Mouse (Mus musculus) midbrain, embryonic 16.5 days (tissue): ENCODE data around the gene Mdm4. TPM values are rescaled to one million over a fixed set of nuclear protein-coding genes. Genes with fewer than 3 reads are reported as not detected.

ENCODE experiments used
- ATAC-seq: fragments of 200-750 bp; cut with Nextera tagmentation; 2 replicates; pipeline ENCODE4 v1.8.0; 2017; ENCODE audit warnings: moderate TSS enrichment
- H3K27ac ChIP-seq: fragments of 300-500 bp; sonication (generic); 2 replicates; pipeline ENCODE4 v1.5.1; 2014; ENCODE audit warnings: mild to moderate bottlenecking, low read length, mixed read lengths
- H3K27me3 ChIP-seq: fragments of 300-500 bp; sonication (generic); 2 replicates; pipeline ENCODE4 v1.6.1; 2014; ENCODE audit warnings: low read depth, low read length, mixed read lengths; ENCODE audit not compliant: control insufficient read depth, insufficient read depth
- H3K36me3 ChIP-seq: fragments of 300-500 bp; sonication (generic); 2 replicates; pipeline ENCODE4 v1.6.1; 2014; ENCODE audit warnings: mild to moderate bottlenecking, low read length, moderate library complexity, mixed read lengths; ENCODE audit not compliant: control insufficient read depth, insufficient read depth
- H3K4me1 ChIP-seq: fragments of 300-500 bp; sonication (generic); 2 replicates; pipeline ENCODE4 v1.6.1; 2014; ENCODE audit warnings: mild to moderate bottlenecking, low read length, mixed read lengths; ENCODE audit not compliant: control insufficient read depth, insufficient read depth
- H3K4me2 ChIP-seq: fragments of 300-500 bp; sonication (generic); 2 replicates; pipeline ENCODE4 v1.6.1; 2014; ENCODE audit warnings: mild to moderate bottlenecking, low read length, mixed read lengths
- H3K4me3 ChIP-seq: fragments of 300-500 bp; sonication (generic); 2 replicates; pipeline ENCODE4 v1.5.1; 2014; ENCODE audit warnings: low read depth, mild to moderate bottlenecking, low read length, moderate library complexity, mixed read lengths
- H3K9ac ChIP-seq: fragments of 300-500 bp; sonication (generic); 2 replicates; pipeline ENCODE4 v1.6.1; 2014; ENCODE audit warnings: low read depth, low read length, mixed read lengths
- H3K9me3 ChIP-seq: fragments of 300-500 bp; sonication (generic); replicated peaks from 2 replicates; pipeline ENCODE4 v1.6.1; 2014; ENCODE audit warnings: mild to moderate bottlenecking, low read length, mixed read lengths; ENCODE audit not compliant: control insufficient read depth, poor library complexity, severe bottlenecking
- WGBS: fragments of 180-500 bp; shearing (Covaris S2); extraction: QIAGEN DNeasy Blood & Tissue Kit; methylation state at CpG from one replicate; pipeline ENCODE4 v1.1.7; 2014; 5-methylcytosine and 5-hydroxymethylcytosine counted together
- polyA plus RNA-seq: library from polyadenylated mRNA; unstranded; fragments of >200 nt; fragmentation: Nextera tagmentation; extraction: Ambion mirVana; gene quantifications from 2 replicates; pipeline ENCODE4 v1.2.1, GENCODE M21; 2015

The Mdm4 gene
- polyA plus RNA-seq, 1 experiment from 2014 or later: 35.4 TPM

DNA sequence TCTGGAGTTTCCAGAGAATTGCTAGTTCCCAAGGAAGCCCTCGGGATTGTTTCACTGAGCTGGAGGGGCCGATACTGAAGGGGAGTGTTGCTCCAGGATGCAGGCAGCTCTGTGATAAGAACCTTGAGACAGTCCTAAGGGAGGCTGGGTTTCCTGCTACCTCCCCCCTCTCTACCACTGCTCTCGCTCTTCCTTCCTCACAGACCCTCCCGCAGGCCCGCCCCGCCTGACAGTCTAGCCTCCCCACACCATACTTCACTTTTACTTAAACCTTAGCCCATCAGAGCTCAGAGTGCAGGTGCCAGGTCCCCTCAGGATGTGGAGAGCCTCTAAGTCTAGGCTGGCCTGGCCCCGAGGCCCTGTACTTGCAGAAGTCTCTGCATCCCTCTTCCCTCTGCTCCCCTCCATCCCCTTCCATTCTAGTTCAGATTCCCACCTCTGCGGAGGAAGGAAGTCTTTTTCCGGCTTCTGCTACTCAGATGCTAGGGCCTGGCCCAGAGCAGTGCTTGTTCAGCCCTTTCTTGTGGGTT is 43.0 kb upstream of the Mdm4 start:
- H3K4me3 ChIP-seq: no peak overlapping the region
- no peak overlapping the region for H3K9ac ChIP-seq
- H3K36me3 ChIP-seq: peaks cover 9% of the 10 kb centered on the region
- no peak overlapping the region for H3K4me2 ChIP-seq
- no peaks in the 10 kb centered on the region for H3K9me3 ChIP-seq
- H3K27ac ChIP-seq: no peak overlapping the region
- no peak for ATAC-seq
- WGBS: 62% methylated on average over 9 of the region's 9 CpGs
- peaks cover 2% of the 10 kb centered on the region; the same call in 1 of the 2 replicates for H3K4me1 ChIP-seq
- no peaks in the 10 kb centered on the region for H3K27me3 ChIP-seq

DNA sequence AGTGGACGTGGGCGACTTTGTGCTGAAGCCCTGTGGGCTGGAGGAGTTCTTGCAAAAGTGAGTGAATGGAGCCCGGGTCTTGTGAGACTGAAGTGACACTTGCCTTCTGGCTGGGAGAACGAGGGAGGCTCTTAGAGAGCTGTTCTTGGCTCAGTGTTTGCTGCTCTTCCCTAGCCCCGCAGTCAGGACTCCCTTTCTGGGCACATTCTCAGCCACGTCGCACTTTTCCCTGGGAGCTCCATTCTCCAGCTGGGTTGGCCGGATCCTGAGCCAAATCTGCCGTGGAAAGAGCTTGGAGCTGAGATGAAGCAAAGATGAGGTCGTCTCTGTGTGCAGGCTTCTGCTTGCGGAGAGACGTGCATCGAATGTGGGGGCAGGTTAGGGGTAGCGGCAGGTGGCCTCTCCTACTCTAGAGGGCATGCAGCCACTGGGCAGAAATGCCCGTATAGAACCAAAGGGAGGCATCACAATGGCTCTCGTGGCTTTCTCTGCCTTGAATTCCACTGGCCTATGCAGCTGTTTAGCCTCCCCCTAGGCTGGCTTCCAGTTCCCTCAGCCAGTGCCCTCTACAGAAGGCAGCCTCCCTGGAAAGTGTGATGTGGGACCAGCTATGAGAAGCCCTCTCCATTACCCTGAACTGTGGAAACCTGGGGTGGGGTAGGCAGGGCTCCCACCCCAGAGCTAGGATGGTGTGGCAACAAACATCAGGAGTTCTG is 41.5 kb upstream of the Mdm4 start:
- Histone ChIP-seq H3K36me3 (peaks cover 12% of the 10 kb centered on the region), H3K27ac (peak overlapping the region; percentile 58), H3K4me1 (peaks cover 4% of the 10 kb centered on the region; the same call in 1 of the 2 replicates), H3K27me3 (no peaks in the 10 kb centered on the region), H3K4me3 (no peak overlapping the region), H3K9ac (no peak overlapping the region), H3K4me2 (no peak overlapping the region), H3K9me3 (no peaks in the 10 kb centered on the region)
- 63% methylated on average over 16 of the region's 16 CpGs for WGBS
- ATAC-seq: no peak

- Histone ChIP-seq H3K27ac (no peak overlapping the region), H3K4me2 (no peak overlapping the region), H3K27me3 (no peaks in the 10 kb centered on the region), H3K4me1 (peaks cover 4% of the 10 kb centered on the region; the same call in 1 of the 2 replicates), H3K4me3 (no peak overlapping the region), H3K9ac (no peak overlapping the region), H3K36me3 (peaks cover 18% of the 10 kb centered on the region), H3K9me3 (no peaks in the 10 kb centered on the region)
- no peak for ATAC-seq
- WGBS: 78% methylated on average over 5 of the region's 5 CpGs
Observed at GRCm38 (mm10) chr1:133070157-133070556, 39.8 kb upstream of the Mdm4 start.

GRCm38 (mm10) chr1:133069275-133070120 is 39.1 kb upstream of the Mdm4 start:
- Histone ChIP-seq H3K4me3 (no peak overlapping the region), H3K36me3 (peaks cover 15% of the 10 kb centered on the region), H3K4me1 (peaks cover 4% of the 10 kb centered on the region; the same call in 1 of the 2 replicates), H3K27ac (peak overlapping the region; percentile 18; the same call in 1 of the 2 replicates), H3K9me3 (no peaks in the 10 kb centered on the region), H3K9ac (no peak overlapping the region), H3K27me3 (no peaks in the 10 kb centered on the region), H3K4me2 (no peak overlapping the region)
- ATAC-seq: peak; percentile 12; the same call in 1 of the 2 replicates
- 88% methylated on average over 12 of the region's 12 CpGs for WGBS

DNA sequence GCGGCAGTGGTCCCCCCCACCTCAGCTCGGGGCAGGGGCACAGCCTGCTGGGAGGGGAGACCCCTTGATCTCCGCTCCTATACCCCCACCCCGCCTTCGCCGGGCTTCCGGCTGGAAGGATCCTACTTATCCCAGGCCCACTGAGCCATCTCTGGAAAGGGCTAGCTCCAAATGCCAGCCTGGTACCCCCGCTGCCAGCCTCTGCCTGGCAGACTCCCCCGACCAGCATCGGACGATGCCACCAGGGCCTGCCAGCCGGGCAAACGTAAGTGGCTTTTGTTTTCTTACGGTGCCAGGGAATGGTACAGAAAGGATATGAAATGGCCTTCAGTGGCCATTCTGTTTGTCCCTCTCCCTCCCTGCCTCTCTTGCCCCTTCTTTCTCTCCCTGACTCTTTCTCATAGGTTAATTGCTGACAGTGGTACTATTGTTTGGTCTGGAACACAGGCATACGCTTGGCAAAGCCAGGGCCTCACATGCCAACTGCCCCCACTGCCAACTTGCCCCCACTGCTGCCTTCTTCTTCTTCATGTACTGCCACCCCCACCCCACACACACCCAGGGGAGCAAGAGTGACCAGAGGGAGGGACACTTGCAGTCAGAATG is 38.4 kb upstream of the Mdm4 start:
- Histone ChIP-seq H3K4me3 (no peak overlapping the region), H3K9me3 (no peaks in the 10 kb centered on the region), H3K4me1 (peaks cover 4% of the 10 kb centered on the region; the same call in 1 of the 2 replicates), H3K27me3 (no peaks in the 10 kb centered on the region), H3K27ac (peak overlapping the region; percentile 38), H3K36me3 (peaks cover 15% of the 10 kb centered on the region), H3K9ac (0 out of 2 replicates have a peak overlapping the region, but pooled peaks have one; percentile 10), H3K4me2 (no peak overlapping the region)
- peak; percentile 19; the same call in 1 of the 2 replicates for ATAC-seq
- 74% methylated on average over 15 of the region's 15 CpGs for WGBS

DNA sequence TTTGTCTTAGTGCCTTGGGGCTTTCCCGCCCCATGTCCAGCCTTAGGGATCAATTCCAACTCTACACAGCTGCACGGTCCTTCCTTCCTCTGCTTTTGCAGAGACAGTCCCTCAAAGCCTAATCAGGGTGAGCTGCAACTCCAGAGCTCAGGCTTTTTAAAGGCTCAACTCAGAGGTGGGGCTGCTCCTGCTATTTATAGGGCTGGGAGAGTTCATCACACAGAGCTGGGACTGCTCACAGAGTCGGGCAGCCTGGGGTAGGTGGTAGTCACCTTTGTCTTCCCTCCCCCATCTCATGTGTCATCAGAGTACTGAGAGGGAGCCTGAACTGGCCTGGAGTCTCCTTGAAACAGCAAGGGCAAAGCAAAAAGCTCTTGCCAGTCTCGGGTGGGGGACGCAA is 37.9 kb upstream of the Mdm4 start:
- H3K9me3 ChIP-seq: no peaks in the 10 kb centered on the region
- ATAC-seq: no peak
- H3K4me2 ChIP-seq: no peak overlapping the region
- H3K27me3 ChIP-seq: no peaks in the 10 kb centered on the region
- H3K9ac ChIP-seq: 0 out of 2 replicates have a peak overlapping the region, but pooled peaks have one; percentile 10
- WGBS: 73% methylated on average over 5 of the region's 5 CpGs
- no peak overlapping the region for H3K4me3 ChIP-seq
- H3K4me1 ChIP-seq: peaks cover 4% of the 10 kb centered on the region; the same call in 1 of the 2 replicates
- H3K27ac ChIP-seq: peak overlapping the region; percentile 38
- peaks cover 19% of the 10 kb centered on the region for H3K36me3 ChIP-seq

DNA sequence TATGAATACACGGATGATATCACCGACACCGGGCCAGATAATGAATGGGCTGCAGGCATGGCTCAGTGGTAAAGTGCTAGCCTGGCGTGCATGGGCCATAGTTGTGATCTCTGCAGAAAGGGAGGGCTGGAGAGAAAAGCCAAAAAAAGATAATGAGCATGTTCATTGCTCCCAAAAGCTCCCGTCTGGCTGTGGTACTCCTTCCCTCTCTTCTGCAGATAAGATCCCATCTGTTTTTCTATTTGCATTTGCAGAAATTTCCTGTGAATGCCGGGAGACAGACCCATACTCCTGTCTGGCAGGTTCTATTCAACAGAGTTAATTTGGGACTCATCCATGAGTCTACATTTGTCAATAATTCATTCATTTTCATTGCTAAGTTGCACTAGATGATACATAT is 32.8 kb upstream of the Mdm4 start:
- no peak for ATAC-seq
- Histone ChIP-seq H3K9me3 (no peaks in the 10 kb centered on the region), H3K4me3 (no peak overlapping the region), H3K4me1 (peaks cover 2% of the 10 kb centered on the region; the same call in 1 of the 2 replicates), H3K36me3 (peaks cover 12% of the 10 kb centered on the region), H3K9ac (no peak overlapping the region), H3K27ac (no peak overlapping the region), H3K4me2 (no peak overlapping the region), H3K27me3 (no peaks in the 10 kb centered on the region)
- WGBS: 97% methylated on average over 6 of the region's 6 CpGs

DNA sequence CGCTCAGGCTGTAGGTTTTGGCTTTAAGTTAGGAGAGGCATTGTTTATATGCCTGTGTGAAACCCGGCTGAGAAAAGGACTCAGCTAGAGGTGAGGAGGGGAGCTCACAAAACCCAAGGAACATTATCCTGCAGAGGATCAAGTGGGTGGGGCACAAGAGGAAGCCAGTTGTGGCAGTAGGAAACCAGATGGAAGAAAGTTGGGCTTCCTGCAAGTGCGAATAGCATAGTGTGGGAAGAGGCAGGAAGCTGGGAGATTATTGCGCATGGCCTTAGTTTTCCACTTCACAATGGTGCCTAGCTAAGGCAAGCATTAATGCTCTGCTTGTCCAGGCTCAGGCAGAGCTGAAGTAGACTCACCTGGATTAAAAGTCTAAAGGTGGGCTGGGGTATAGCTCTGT is 30.3 kb upstream of the Mdm4 start:
- H3K36me3 ChIP-seq: peaks cover 3% of the 10 kb centered on the region; the same call in 1 of the 2 replicates
- WGBS: 62% methylated on average over 4 of the region's 4 CpGs
- H3K4me2 ChIP-seq: no peak overlapping the region
- no peak overlapping the region for H3K9ac ChIP-seq
- no peaks in the 10 kb centered on the region for H3K27me3 ChIP-seq
- no peaks in the 10 kb centered on the region for H3K9me3 ChIP-seq
- no peak overlapping the region for H3K4me3 ChIP-seq
- no peak overlapping the region for H3K27ac ChIP-seq
- no peak for ATAC-seq
- H3K4me1 ChIP-seq: peaks cover 11% of the 10 kb centered on the region; the same call in 1 of the 2 replicates
